Mouse (Mus musculus): ENCODE data around the gene Slc4a11. TPM values are rescaled to one million over a fixed set of nuclear protein-coding genes. Genes with fewer than 3 reads are reported as not detected.
A peak's percentile ranks its signal among the peaks of the same experiment; 100 is the strongest.

The Slc4a11 gene
- polyA plus RNA-seq, 1 experiment from 2014 or later, result 0.52 TPM

- Histone ChIP-seq H3K9ac (ENCODE audit: low read length) (peak overlapping the region; percentile 32), H3K27me3 (ENCODE audit: control insufficient read depth, insufficient read depth, low read length) (peaks cover 35% of the 10 kb centered on the region), H3K4me1 (ENCODE audit: control insufficient read depth, insufficient read depth, low read length) (peaks cover 7% of the 10 kb centered on the region), H3K36me3 (ENCODE audit: control insufficient read depth, insufficient read depth, low read length) (no peaks in the 10 kb centered on the region), H3K4me2 (ENCODE audit: low read depth) (peak overlapping the region; percentile 99), H3K9me3 (ENCODE audit: control insufficient read depth, low read length) (no peaks in the 10 kb centered on the region), H3K27ac (ENCODE audit: low read depth, low read length) (no peak overlapping the region), H3K4me3 (ENCODE audit: low read depth, low read length) (peak overlapping the region; percentile 50)
- ATAC-seq (ENCODE audit: insufficient read depth, low FRiP score, low TSS enrichment) (no peak), DNase-seq (ENCODE audit: low spot score) (no peak)
- 2% methylated on average over 31 of the region's 31 CpGs for WGBS
Measured at GRCm38 (mm10) chr2:130696700-130697152, 593 bp downstream of the Slc4a11 start.

GRCm38 (mm10) chr2:130693563-130693962, 3.8 kb downstream of the Slc4a11 start:
- H3K27me3 ChIP-seq (ENCODE audit: control insufficient read depth, insufficient read depth, low read length), result peaks cover 32% of the 10 kb centered on the region
- ATAC-seq (ENCODE audit: insufficient read depth, low FRiP score, low TSS enrichment), result no peak
- no peak overlapping the region for H3K27ac ChIP-seq (ENCODE audit: low read depth, low read length)
- no peak for DNase-seq (ENCODE audit: low spot score)
- no peak overlapping the region for H3K4me2 ChIP-seq (ENCODE audit: low read depth)
- 46% methylated on average over 3 of the region's 3 CpGs for WGBS
- H3K4me3 ChIP-seq (ENCODE audit: low read depth, low read length), result no peak overlapping the region
- H3K4me1 ChIP-seq (ENCODE audit: control insufficient read depth, insufficient read depth, low read length), result peaks cover 7% of the 10 kb centered on the region
- no peaks in the 10 kb centered on the region for H3K9me3 ChIP-seq (ENCODE audit: control insufficient read depth, low read length)
- no peak overlapping the region for H3K9ac ChIP-seq (ENCODE audit: low read length)
- no peaks in the 10 kb centered on the region for H3K36me3 ChIP-seq (ENCODE audit: control insufficient read depth, insufficient read depth, low read length)

- H3K4me3 ChIP-seq (ENCODE audit: low read depth, low read length), result no peak overlapping the region
- H3K9me3 ChIP-seq (ENCODE audit: control insufficient read depth, low read length), result no peaks in the 10 kb centered on the region
- no peaks in the 10 kb centered on the region for H3K4me1 ChIP-seq (ENCODE audit: control insufficient read depth, insufficient read depth, low read length)
- no peak overlapping the region for H3K9ac ChIP-seq (ENCODE audit: low read length)
- WGBS, result 80% methylated on average over 2 of the region's 2 CpGs
- no peak overlapping the region for H3K4me2 ChIP-seq (ENCODE audit: low read depth)
- no peak for DNase-seq (ENCODE audit: low spot score)
- H3K27ac ChIP-seq (ENCODE audit: low read depth, low read length), result no peak overlapping the region
- H3K36me3 ChIP-seq (ENCODE audit: control insufficient read depth, insufficient read depth, low read length), result peaks cover 2% of the 10 kb centered on the region; the same call in 1 of the 2 replicates
- no peak for ATAC-seq (ENCODE audit: insufficient read depth, low FRiP score, low TSS enrichment)
- H3K27me3 ChIP-seq (ENCODE audit: control insufficient read depth, insufficient read depth, low read length), result no peaks in the 10 kb centered on the region
Measured at GRCm38 (mm10) chr2:130689011-130689410, 8.3 kb downstream of the Slc4a11 start.

- peaks cover 7% of the 10 kb centered on the region for H3K36me3 ChIP-seq (ENCODE audit: control insufficient read depth, insufficient read depth, low read length)
Measured at GRCm38 (mm10) chr2:130685426-130685825, 11.9 kb downstream of the Slc4a11 start.

GRCm38 (mm10) chr2:130681531-130681930, 15.8 kb downstream of the Slc4a11 start:
- Histone ChIP-seq H3K27ac (ENCODE audit: low read depth, low read length) (no peak overlapping the region), H3K4me2 (ENCODE audit: low read depth) (no peak overlapping the region), H3K27me3 (ENCODE audit: control insufficient read depth, insufficient read depth, low read length) (no peaks in the 10 kb centered on the region), H3K9ac (ENCODE audit: low read length) (no peak overlapping the region), H3K4me1 (ENCODE audit: control insufficient read depth, insufficient read depth, low read length) (no peaks in the 10 kb centered on the region), H3K4me3 (ENCODE audit: low read depth, low read length) (no peak overlapping the region), H3K36me3 (ENCODE audit: control insufficient read depth, insufficient read depth, low read length) (peaks cover 18% of the 10 kb centered on the region), H3K9me3 (ENCODE audit: control insufficient read depth, low read length) (no peaks in the 10 kb centered on the region)
- WGBS, result 87% methylated on average over 3 of the region's 3 CpGs
- DNase-seq (ENCODE audit: low spot score) (no peak), ATAC-seq (ENCODE audit: insufficient read depth, low FRiP score, low TSS enrichment) (no peak)

More at GRCm38 (mm10) chr2:130685426-130685825, 11.9 kb downstream of the Slc4a11 start:
- H3K4me3 ChIP-seq (ENCODE audit: low read depth, low read length), result no peak overlapping the region
- no peaks in the 10 kb centered on the region for H3K27me3 ChIP-seq (ENCODE audit: control insufficient read depth, insufficient read depth, low read length)
- no peak overlapping the region for H3K4me2 ChIP-seq (ENCODE audit: low read depth)
- H3K4me1 ChIP-seq (ENCODE audit: control insufficient read depth, insufficient read depth, low read length), result no peaks in the 10 kb centered on the region
- no peak overlapping the region for H3K9ac ChIP-seq (ENCODE audit: low read length)
- DNase-seq (ENCODE audit: low spot score) (no peak), ATAC-seq (ENCODE audit: insufficient read depth, low FRiP score, low TSS enrichment) (no peak)
- WGBS, result 90% methylated on average over 9 of the region's 9 CpGs
- no peak overlapping the region for H3K27ac ChIP-seq (ENCODE audit: low read depth, low read length)
- no peaks in the 10 kb centered on the region for H3K9me3 ChIP-seq (ENCODE audit: control insufficient read depth, low read length)

GRCm38 (mm10) chr2:130679899-130680298, 17.4 kb downstream of the Slc4a11 start:
- WGBS, result 94% methylated on average over 6 of the region's 6 CpGs
- H3K4me1 ChIP-seq (ENCODE audit: control insufficient read depth, insufficient read depth, low read length), result no peaks in the 10 kb centered on the region
- no peak overlapping the region for H3K4me2 ChIP-seq (ENCODE audit: low read depth)
- H3K27me3 ChIP-seq (ENCODE audit: control insufficient read depth, insufficient read depth, low read length), result no peaks in the 10 kb centered on the region
- H3K36me3 ChIP-seq (ENCODE audit: control insufficient read depth, insufficient read depth, low read length), result peaks cover 17% of the 10 kb centered on the region
- no peak overlapping the region for H3K27ac ChIP-seq (ENCODE audit: low read depth, low read length)
- ATAC-seq (ENCODE audit: insufficient read depth, low FRiP score, low TSS enrichment) (no peak), DNase-seq (ENCODE audit: low spot score) (no peak)
- H3K4me3 ChIP-seq (ENCODE audit: low read depth, low read length), result no peak overlapping the region
- H3K9me3 ChIP-seq (ENCODE audit: control insufficient read depth, low read length), result no peaks in the 10 kb centered on the region
- no peak overlapping the region for H3K9ac ChIP-seq (ENCODE audit: low read length)

- WGBS, result 95% methylated on average over 12 of the region's 12 CpGs
- no peak overlapping the region for H3K27ac ChIP-seq (ENCODE audit: low read depth, low read length)
- H3K36me3 ChIP-seq (ENCODE audit: control insufficient read depth, insufficient read depth, low read length), result peaks cover 18% of the 10 kb centered on the region
- H3K9ac ChIP-seq (ENCODE audit: low read length), result no peak overlapping the region
- DNase-seq (ENCODE audit: low spot score) (no peak), ATAC-seq (ENCODE audit: insufficient read depth, low FRiP score, low TSS enrichment) (no peak)
- H3K4me1 ChIP-seq (ENCODE audit: control insufficient read depth, insufficient read depth, low read length), result no peaks in the 10 kb centered on the region
- H3K9me3 ChIP-seq (ENCODE audit: control insufficient read depth, low read length), result no peaks in the 10 kb centered on the region
- H3K27me3 ChIP-seq (ENCODE audit: control insufficient read depth, insufficient read depth, low read length), result no peaks in the 10 kb centered on the region
- no peak overlapping the region for H3K4me2 ChIP-seq (ENCODE audit: low read depth)
- H3K4me3 ChIP-seq (ENCODE audit: low read depth, low read length), result no peak overlapping the region
Measured at GRCm38 (mm10) chr2:130679154-130679553, 18.2 kb downstream of the Slc4a11 start.

- no peaks in the 10 kb centered on the region for H3K27me3 ChIP-seq (ENCODE audit: control insufficient read depth, insufficient read depth, low read length)
- H3K9ac ChIP-seq (ENCODE audit: low read length), result no peak overlapping the region
- 89% methylated on average over 10 of the region's 10 CpGs for WGBS
- H3K4me1 ChIP-seq (ENCODE audit: control insufficient read depth, insufficient read depth, low read length), result no peaks in the 10 kb centered on the region
- H3K27ac ChIP-seq (ENCODE audit: low read depth, low read length), result no peak overlapping the region
- no peaks in the 10 kb centered on the region for H3K9me3 ChIP-seq (ENCODE audit: control insufficient read depth, low read length)
- no peak for ATAC-seq (ENCODE audit: insufficient read depth, low FRiP score, low TSS enrichment)
- H3K4me2 ChIP-seq (ENCODE audit: low read depth), result no peak overlapping the region
- H3K4me3 ChIP-seq (ENCODE audit: low read depth, low read length), result no peak overlapping the region
- no peak for DNase-seq (ENCODE audit: low spot score)
- peaks cover 22% of the 10 kb centered on the region for H3K36me3 ChIP-seq (ENCODE audit: control insufficient read depth, insufficient read depth, low read length)
Measured at GRCm38 (mm10) chr2:130677211-130677610, 20.1 kb downstream of the Slc4a11 start.

GRCm38 (mm10) chr2:130667559-130667958, 29.8 kb downstream of the Slc4a11 start, which contains the start of gene Itpa:
Itpa (plus strand) TSS chr2:130667610.
- H3K4me3 ChIP-seq (ENCODE audit: low read depth, low read length), result peak within 1 kb of the TSS; percentile 54
- H3K27ac ChIP-seq (ENCODE audit: low read depth, low read length), result peak within 1 kb of the TSS; percentile 50; the same call in 1 of the 2 replicates
- under 1% methylated on average over 31 of the region's 31 CpGs for WGBS
- H3K36me3 ChIP-seq (ENCODE audit: control insufficient read depth, insufficient read depth, low read length), result peaks cover 5% of the 10 kb centered on the region; the same call in 1 of the 2 replicates
- H3K27me3 ChIP-seq (ENCODE audit: control insufficient read depth, insufficient read depth, low read length), result no peaks in the 10 kb centered on the region
- H3K4me1 ChIP-seq (ENCODE audit: control insufficient read depth, insufficient read depth, low read length), result peaks cover 10% of the 10 kb centered on the region
- peak within 1 kb of the TSS; percentile 51 for H3K9ac ChIP-seq (ENCODE audit: low read length)
- ATAC-seq (ENCODE audit: insufficient read depth, low FRiP score, low TSS enrichment), result peak; percentile 62
- peak within 1 kb of the TSS; percentile 93 for H3K4me2 ChIP-seq (ENCODE audit: low read depth)
- peak; percentile 91 for DNase-seq (ENCODE audit: low spot score)
- no peaks in the 10 kb centered on the region for H3K9me3 ChIP-seq (ENCODE audit: control insufficient read depth, low read length)
